Mouse (Mus musculus): ENCODE measurements around the gene Tlx2.

Tlx2 gene

GRCm38 (mm10) chr6:83020836-83021593 is 49.1 kb downstream of the Tlx2 start:
- no peak for DNase-seq

GRCm38 (mm10) chr6:83020121-83020520 is 50.0 kb downstream of the Tlx2 start:
- DNase-seq = no peak

GRCm38 (mm10) chr6:83019044-83019443 is 51.0 kb downstream of the Tlx2 start:
- DNase-seq = no peak

Measured in kidney, adult 9 months (tissue).